Mouse (Mus musculus): ENCODE measurements at regions not wholly inside any gene's neighbourhood (a gene's known extent, or its start where the extent isn't known, plus 50 kb on each side); places are given as distances from the start of the nearest gene placed in this dataset.

GRCm38 (mm10) chr12:39048958-39049357 is 269.8 kb downstream of the Etv1 start:
- no peak for ATAC-seq (replicated peaks; ENCODE audit: insufficient number of reproducible peaks, low FRiP score, low TSS enrichment, poor library complexity, severe bottlenecking)

DNA sequence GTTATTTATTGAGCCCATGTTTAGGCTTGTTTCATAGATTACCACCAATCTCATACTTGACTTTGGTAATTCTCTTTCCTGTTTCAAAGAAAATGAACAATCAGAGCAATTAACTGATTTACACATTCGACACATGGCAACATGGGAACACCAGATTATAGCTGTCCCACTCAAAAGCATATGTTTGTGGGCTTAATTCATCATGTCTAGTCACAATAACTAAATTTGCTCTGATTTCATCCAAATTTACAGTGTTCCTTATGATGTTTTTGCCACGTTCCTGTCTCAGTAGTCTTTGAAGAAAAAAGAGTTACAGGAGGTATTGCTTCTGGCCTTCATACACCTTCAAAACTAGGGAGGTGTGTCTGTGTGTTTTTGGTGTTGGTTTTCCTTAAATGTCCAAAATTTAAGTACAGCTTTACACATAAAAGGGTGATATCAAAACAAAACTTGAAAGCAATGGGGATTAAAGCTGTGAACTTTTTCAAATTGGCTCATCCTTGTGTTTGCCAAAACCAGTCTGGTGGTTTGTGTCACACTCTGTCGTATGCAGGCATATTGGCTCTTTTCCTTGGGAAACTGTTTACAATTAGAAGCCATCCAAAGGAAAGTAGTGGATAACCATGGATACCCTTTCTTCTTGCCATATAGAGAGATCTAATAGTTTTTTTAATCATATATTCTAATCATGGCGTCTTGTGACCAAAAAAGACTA is 291.3 kb downstream of the Etv1 start:
- ATAC-seq (replicated peaks; ENCODE audit: insufficient number of reproducible peaks, low FRiP score, low TSS enrichment, poor library complexity, severe bottlenecking): no peak

- ATAC-seq (replicated peaks; ENCODE audit: insufficient number of reproducible peaks, low FRiP score, low TSS enrichment, poor library complexity, severe bottlenecking): no peak
These were observed 294.3 kb downstream of the Etv1 start for GRCm38 (mm10) chr12:39073289-39074022.

DNA sequence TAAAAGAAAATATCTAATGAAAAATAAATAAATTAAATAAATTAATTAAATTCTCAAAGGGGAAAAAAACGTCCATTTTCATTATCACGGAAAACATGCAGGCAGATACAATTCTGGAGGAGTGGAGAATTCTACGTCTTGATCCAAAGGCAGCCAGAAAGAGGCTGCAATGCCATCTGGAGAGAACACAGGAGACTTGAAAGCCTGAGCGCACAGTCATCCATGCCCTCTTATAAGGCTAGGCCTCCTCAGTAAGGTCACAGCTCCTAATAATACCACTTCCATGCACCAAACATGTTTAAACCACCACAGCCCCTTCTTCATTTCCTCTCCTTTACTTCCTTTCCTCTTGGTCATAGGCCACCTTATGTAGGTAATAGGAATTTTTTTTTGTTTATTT is 307.1 kb downstream of the Etv1 start:
- no peak for ATAC-seq (replicated peaks; ENCODE audit: insufficient number of reproducible peaks, low FRiP score, low TSS enrichment, poor library complexity, severe bottlenecking)

DNA sequence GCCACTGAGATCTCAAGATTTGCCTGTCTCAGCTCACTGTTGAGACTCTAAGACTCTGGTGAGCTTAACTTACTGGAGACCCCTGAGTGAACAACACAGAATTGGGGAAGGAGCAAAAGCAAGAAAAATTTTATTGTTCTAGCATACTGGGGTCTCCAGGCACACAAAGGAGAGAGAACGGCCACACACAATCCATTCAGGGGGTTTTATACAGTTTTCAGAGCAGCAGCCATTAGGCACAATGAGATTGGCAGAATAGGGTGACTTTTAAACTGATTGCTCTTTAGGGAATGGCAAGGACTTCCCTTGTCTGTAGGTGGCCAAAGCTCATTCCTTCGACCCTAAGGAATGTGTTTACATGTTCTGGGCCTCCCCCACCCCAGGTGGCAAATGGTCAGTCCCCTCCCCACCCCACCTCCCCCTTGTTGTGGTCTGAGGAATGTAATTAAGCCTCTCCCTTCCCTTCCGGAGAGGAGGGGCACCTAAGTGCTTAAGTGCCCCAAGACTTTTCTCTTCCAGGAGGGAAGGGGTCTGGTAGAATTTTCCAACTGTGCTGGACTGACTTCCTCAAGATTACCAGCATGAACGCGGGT is 315.6 kb downstream of the Etv1 start:
- ATAC-seq (replicated peaks; ENCODE audit: insufficient number of reproducible peaks, low FRiP score, low TSS enrichment, poor library complexity, severe bottlenecking): no peak

- ATAC-seq (replicated peaks; ENCODE audit: insufficient number of reproducible peaks, low FRiP score, low TSS enrichment, poor library complexity, severe bottlenecking): no peak
These were observed 344.4 kb downstream of the Etv1 start for GRCm38 (mm10) chr12:39123391-39124095.

DNA sequence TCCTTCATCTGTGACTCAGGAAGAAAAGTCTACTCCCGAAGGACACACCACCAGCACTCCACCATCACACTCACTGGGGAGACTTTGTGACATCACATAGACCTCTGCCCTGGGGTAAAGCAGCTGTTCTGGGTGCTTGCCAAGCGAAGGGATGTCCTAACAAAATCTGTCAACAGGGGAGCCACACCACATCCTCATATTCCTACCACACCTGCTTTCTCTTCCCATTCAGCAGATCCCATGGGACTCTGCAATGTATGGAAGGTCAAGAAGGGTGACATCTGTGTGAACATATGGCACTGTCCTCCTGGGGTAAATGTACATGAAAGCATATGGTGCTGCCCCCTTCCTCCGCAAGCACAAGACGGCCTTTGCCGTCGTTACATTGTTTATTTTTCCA is 375.5 kb downstream of the Etv1 start:
- no peak for ATAC-seq (replicated peaks; ENCODE audit: insufficient number of reproducible peaks, low FRiP score, low TSS enrichment, poor library complexity, severe bottlenecking)

- no peak for ATAC-seq (replicated peaks; ENCODE audit: insufficient number of reproducible peaks, low FRiP score, low TSS enrichment, poor library complexity, severe bottlenecking)
These were observed 397.8 kb downstream of the Etv1 start for GRCm38 (mm10) chr12:39176958-39177357.

DNA sequence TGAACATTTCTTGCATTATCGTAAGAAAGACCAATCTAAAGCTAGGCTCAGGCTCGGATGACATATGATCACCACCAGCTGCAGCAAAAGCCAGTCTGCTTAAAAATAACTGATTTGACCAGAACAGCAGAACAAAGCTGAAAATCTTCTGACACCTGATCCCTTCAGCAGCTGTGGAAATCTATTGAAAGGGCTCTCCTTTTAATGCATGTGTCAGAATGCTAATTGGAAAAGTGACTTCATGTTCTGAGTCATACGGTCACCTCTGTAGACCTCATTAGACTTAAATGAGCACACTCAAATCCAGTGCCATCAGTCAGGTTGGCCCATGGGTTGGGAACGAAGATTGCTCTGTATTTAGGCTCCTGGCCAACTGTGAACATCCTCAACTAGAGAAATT is 444.9 kb downstream of the Etv1 start:
- no peak for ATAC-seq (replicated peaks; ENCODE audit: insufficient number of reproducible peaks, low FRiP score, low TSS enrichment, poor library complexity, severe bottlenecking)

GRCm38 (mm10) chr12:39256605-39257004 is 477.4 kb downstream of the Etv1 start:
- ATAC-seq (replicated peaks; ENCODE audit: insufficient number of reproducible peaks, low FRiP score, low TSS enrichment, poor library complexity, severe bottlenecking): no peak

DNA sequence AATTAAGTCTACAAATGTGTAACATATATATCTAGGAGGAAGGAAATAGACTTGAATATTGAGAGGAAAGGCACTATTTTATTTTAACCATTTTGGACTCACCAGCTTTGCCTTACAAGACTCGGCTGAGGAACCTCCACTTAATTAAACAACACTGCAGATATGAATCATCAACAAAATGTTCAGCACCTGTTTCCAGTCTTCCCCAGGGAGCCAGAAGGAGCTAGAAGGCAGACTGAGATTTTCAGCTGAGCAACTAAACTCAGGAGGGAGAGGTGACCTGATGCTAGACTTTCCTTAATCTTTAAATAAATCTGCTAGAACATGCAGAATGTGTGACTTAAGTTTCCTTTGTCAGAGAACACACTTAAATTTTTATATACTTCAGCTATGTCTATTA is 478.4 kb downstream of the Etv1 start:
- ATAC-seq (replicated peaks; ENCODE audit: insufficient number of reproducible peaks, low FRiP score, low TSS enrichment, poor library complexity, severe bottlenecking): no peak

- ATAC-seq (replicated peaks; ENCODE audit: insufficient number of reproducible peaks, low FRiP score, low TSS enrichment, poor library complexity, severe bottlenecking): no peak
These were observed 510.5 kb downstream of the Etv1 start for GRCm38 (mm10) chr12:39289676-39290075.

- no peak for ATAC-seq (replicated peaks; ENCODE audit: insufficient number of reproducible peaks, low FRiP score, low TSS enrichment, poor library complexity, severe bottlenecking)
These were observed 522.4 kb downstream of the Etv1 start for GRCm38 (mm10) chr12:39301351-39302212.

DNA sequence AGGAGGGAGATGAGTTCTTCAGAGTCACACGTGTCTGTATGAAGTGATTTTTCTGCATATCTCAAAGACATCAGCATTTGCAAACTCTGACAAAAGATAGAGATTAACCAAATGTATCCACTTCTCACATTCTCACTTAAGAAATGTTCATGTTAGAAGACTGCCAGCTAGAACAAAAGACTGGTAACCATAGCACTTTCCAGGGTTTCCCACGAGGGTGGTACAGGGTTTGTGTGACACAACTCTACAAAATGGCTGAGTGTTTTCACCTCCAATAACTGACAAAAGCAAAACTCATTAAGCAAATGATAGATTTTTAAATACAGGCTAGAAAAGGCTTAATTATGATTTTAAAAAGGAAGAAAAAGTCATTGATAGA is 523.0 kb downstream of the Etv1 start:
- no peak for ATAC-seq (replicated peaks; ENCODE audit: insufficient number of reproducible peaks, low FRiP score, low TSS enrichment, poor library complexity, severe bottlenecking)

DNA sequence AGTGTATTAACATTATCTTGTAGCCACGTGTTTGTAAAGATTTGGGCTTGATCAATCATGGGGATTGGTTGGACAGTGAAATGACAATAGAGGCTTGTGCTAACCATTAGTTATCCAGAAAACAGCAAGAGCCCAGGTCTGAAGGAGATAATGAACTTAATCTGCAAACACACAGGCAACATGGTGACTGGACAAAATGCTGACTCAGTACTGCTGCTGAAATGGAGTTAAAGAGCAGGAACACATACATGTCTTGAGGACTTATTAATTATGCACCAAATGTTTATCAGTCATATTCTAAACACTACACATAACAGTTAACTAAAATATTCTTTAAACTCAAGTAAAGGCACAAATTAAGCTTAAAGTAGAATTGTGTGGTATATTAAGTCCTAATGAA is 528.6 kb downstream of the Etv1 start:
- no peak for ATAC-seq (replicated peaks; ENCODE audit: insufficient number of reproducible peaks, low FRiP score, low TSS enrichment, poor library complexity, severe bottlenecking)

GRCm38 (mm10) chr12:39309905-39310304 is 530.7 kb downstream of the Etv1 start:
- ATAC-seq (replicated peaks; ENCODE audit: insufficient number of reproducible peaks, low FRiP score, low TSS enrichment, poor library complexity, severe bottlenecking): no peak

DNA sequence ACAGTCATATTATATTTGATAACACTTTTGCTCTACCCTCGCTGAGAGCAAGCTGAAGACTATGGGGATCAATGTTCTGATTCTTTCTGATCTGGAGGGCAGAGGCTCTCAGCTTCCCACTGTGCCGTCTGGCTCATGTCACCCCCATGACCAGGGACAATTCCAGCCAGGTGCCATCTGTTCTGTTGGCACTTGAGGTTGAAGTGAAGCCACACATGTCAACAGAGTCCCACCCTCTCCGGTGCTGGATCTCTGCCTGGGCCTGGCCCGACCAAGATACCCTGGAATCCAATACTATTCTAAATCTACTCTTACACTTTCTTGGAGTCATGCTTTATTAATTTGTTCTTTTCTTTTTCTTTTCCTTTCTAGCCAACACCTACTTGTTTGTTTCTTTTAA is 538.0 kb downstream of the Etv1 start:
- no peak for ATAC-seq (replicated peaks; ENCODE audit: insufficient number of reproducible peaks, low FRiP score, low TSS enrichment, poor library complexity, severe bottlenecking)

DNA sequence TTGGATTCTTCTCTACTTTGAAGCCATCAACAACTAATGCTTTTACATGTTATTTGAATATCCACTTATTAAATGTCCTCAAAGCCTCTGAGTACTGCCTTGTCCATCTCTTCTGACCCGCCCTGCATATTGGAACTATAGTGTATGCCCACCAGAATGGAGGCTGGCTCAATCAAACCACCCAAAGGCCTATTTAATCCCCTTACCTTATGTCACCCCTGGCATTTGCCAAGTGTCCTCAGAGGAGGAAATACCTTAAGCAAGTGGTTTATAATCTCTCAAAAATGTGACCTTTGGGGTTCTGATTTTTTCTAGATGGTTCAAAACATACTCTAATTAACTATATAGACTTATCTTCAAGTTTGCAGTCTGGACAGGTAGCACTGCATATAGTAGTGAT is 542.3 kb downstream of the Etv1 start:
- no peak for ATAC-seq (replicated peaks; ENCODE audit: insufficient number of reproducible peaks, low FRiP score, low TSS enrichment, poor library complexity, severe bottlenecking)

- no peak for ATAC-seq (replicated peaks; ENCODE audit: insufficient number of reproducible peaks, low FRiP score, low TSS enrichment, poor library complexity, severe bottlenecking)
These were observed 547.0 kb downstream of the Etv1 start for GRCm38 (mm10) chr12:39326157-39326556.
